Mouse (Mus musculus) ES-Bruce4 (cell line): ENCODE measurements at regions not wholly inside any gene's neighbourhood (a gene's known extent, or its start where the extent isn't known, plus 50 kb on each side); places are given as distances from the start of the nearest gene placed in this dataset.

ENCODE experiments used
- CTCF ChIP-seq: IDR thresholded peaks from one replicate; pipeline ENCODE4 v1.8.1; 2011; ENCODE audit warnings: low read depth, low read length
- POLR2A ChIP-seq: IDR thresholded peaks from one replicate; pipeline ENCODE4 v1.8.1; 2011; ENCODE audit warnings: low read length; ENCODE audit not compliant: insufficient read depth

DNA sequence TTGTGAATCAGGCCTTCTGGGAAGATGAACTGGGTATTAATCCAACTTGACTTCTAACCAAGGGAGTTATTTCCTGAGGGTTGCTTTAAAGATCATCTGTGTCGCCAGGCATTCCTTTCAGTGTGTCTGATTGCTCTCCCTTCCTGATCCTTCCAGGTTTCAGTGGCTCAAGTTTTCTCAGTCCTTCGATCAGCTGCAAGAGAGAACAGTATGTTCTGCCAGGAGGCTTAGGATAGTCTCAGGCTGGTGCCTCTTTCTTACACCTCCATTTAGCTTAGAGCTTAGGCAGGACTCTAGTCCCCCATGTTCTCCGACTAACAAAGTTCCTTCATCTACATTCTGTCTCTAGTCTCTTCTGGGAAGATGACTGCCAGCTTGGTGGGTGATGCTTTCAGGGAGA is 147.4 kb upstream of the Unc93a2 start:
- TF ChIP-seq POLR2A (no peak), CTCF (no peak)
